Mouse (Mus musculus): ENCODE results near the gene Arhgef9.

Arhgef9 gene

GRCm38 (mm10) chrX:95077013-95077699, 119.5 kb downstream of the Arhgef9 start:
- no peak for TF ChIP-seq GATA4 (IDR thresholded peaks at IDR 0.05; ENCODE audit: insufficient replicate concordance, low read length)

- no peak for TF ChIP-seq GATA4 (IDR thresholded peaks at IDR 0.05; ENCODE audit: insufficient replicate concordance, low read length)
Measured at GRCm38 (mm10) chrX:95027907-95028306, 168.7 kb downstream of the Arhgef9 start.

GRCm38 (mm10) chrX:95026361-95026892, 170.2 kb downstream of the Arhgef9 start, which contains the start of gene Spin4:
Spin4 (minus strand) TSS chrX:95026682.
- TF ChIP-seq GATA4 (IDR thresholded peaks at IDR 0.05; ENCODE audit: insufficient replicate concordance, low read length): peak; percentile 31; the same call in 1 of the 2 replicates

GRCm38 (mm10) chrX:95025779-95026360, 170.8 kb downstream of the Arhgef9 start:
- no peak for TF ChIP-seq GATA4 (IDR thresholded peaks at IDR 0.05; ENCODE audit: insufficient replicate concordance, low read length)

GRCm38 (mm10) chrX:95012033-95012432, 184.6 kb downstream of the Arhgef9 start:
- no peak for TF ChIP-seq GATA4 (IDR thresholded peaks at IDR 0.05; ENCODE audit: insufficient replicate concordance, low read length)
